Mouse (Mus musculus) forebrain, embryonic 14.5 days (tissue): ENCODE data around the gene Usp28. TPM values are rescaled to one million over a fixed set of nuclear protein-coding genes. Genes with fewer than 3 reads are reported as not detected.
A peak's percentile ranks its signal among the peaks of the same experiment; 100 is the strongest.

Source experiments
- ATAC-seq: fragments of 200-750 bp; cut with Nextera tagmentation; 2 replicates; pipeline ENCODE4 v1.8.0; 2017; ENCODE audit warnings: mild to moderate bottlenecking, moderate library complexity
- DNase-seq: peaks from one replicate; pipeline ENCODE4 v3.0.0-alpha.2; 2015; ENCODE audit warnings: low spot score
- H3K27ac ChIP-seq: fragments of 300-500 bp; sonication (generic); 2 replicates; pipeline ENCODE4 v1.5.1; 2014; ENCODE audit warnings: low read depth, mild to moderate bottlenecking, control low read depth, low read length, moderate library complexity
- H3K27me3 ChIP-seq: fragments of 300-500 bp; sonication (generic); replicated peaks from 2 replicates; pipeline ENCODE4 v1.6.1; 2014; ENCODE audit warnings: low read length, control low read depth, mixed read lengths; ENCODE audit not compliant: control insufficient read depth, insufficient read depth
- H3K36me3 ChIP-seq: fragments of 300-500 bp; sonication (generic); 2 replicates; pipeline ENCODE4 v1.6.1; 2014; ENCODE audit warnings: low read length, control low read depth; ENCODE audit not compliant: control insufficient read depth, insufficient read depth
- H3K4me1 ChIP-seq: fragments of 300-500 bp; sonication (generic); 2 replicates; pipeline ENCODE4 v1.6.1; 2014; ENCODE audit warnings: antibody characterized with exemption, low read length, control low read depth; ENCODE audit not compliant: control insufficient read depth, insufficient read depth
- H3K4me2 ChIP-seq: fragments of 300-500 bp; sonication (generic); 2 replicates; pipeline ENCODE4 v1.6.1; 2014; ENCODE audit warnings: mild to moderate bottlenecking, control low read depth, low read length
- H3K4me3 ChIP-seq: fragments of 300-500 bp; sonication (generic); 2 replicates; pipeline ENCODE4 v1.5.1; 2014; ENCODE audit warnings: low read depth, low read length, control low read depth
- H3K9ac ChIP-seq: fragments of 300-500 bp; sonication (generic); 2 replicates; pipeline ENCODE4 v1.6.1; 2014; ENCODE audit warnings: mild to moderate bottlenecking, low read length, control low read depth, moderate library complexity
- H3K9me3 ChIP-seq: fragments of 300-500 bp; sonication (generic); replicated peaks from 2 replicates; pipeline ENCODE4 v1.6.1; 2016; ENCODE audit warnings: low read length, control low read depth, mixed read lengths; ENCODE audit not compliant: control insufficient read depth
- WGBS: fragments of 180-500 bp; shearing (Covaris S2); extraction: QIAGEN DNeasy Blood & Tissue Kit; methylation state at CpG from one replicate; pipeline ENCODE4 v1.1.7; 2014; 5-methylcytosine and 5-hydroxymethylcytosine counted together
- polyA plus RNA-seq: library from polyadenylated mRNA; unstranded; fragments of >200 nt; fragmentation: Nextera tagmentation; extraction: Ambion mirVana; gene quantifications from 2 replicates; pipeline ENCODE4 v1.2.1, GENCODE M21; 2014

The Usp28 gene
- polyA plus RNA-seq, 1 experiment from 2014 or later: 19.5 TPM

GRCm38 (mm10) chr9:49051349-49051748, 66.2 kb downstream of the Usp28 start:
- H3K4me1 ChIP-seq: no peaks in the 10 kb centered on the region
- ATAC-seq: no peak
- no peak overlapping the region for H3K27ac ChIP-seq
- H3K27me3 ChIP-seq: no peaks in the 10 kb centered on the region
- no peaks in the 10 kb centered on the region for H3K9me3 ChIP-seq
- no peaks in the 10 kb centered on the region for H3K36me3 ChIP-seq
- no peak overlapping the region for H3K4me3 ChIP-seq
- peak; percentile 83 for DNase-seq
- WGBS: 12% methylated on average over 5 of the region's 5 CpGs
- H3K4me2 ChIP-seq: no peak overlapping the region
- H3K9ac ChIP-seq: no peak overlapping the region

- WGBS: 88% methylated on average over 3 of the region's 3 CpGs
- Histone ChIP-seq H3K27me3 (no peaks in the 10 kb centered on the region), H3K36me3 (peaks cover 9% of the 10 kb centered on the region), H3K4me3 (no peak overlapping the region), H3K27ac (no peak overlapping the region), H3K4me2 (no peak overlapping the region), H3K9ac (no peak overlapping the region), H3K9me3 (no peaks in the 10 kb centered on the region), H3K4me1 (0 out of 2 replicates have a peak, but pooled peaks cover 2% of the 10 kb centered on the region)
- ATAC-seq (no peak), DNase-seq (no peak)
These were observed 68.9 kb downstream of the Usp28 start for GRCm38 (mm10) chr9:49054028-49054427.

GRCm38 (mm10) chr9:49055333-49056205, 70.4 kb downstream of the Usp28 start, which contains the start of gene Zw10:
TSS of gene Zw10 (plus strand) at chr9:49055613.
- H3K36me3 ChIP-seq: peaks cover 14% of the 10 kb centered on the region
- DNase-seq (peak; percentile 99), ATAC-seq (peak; percentile 99)
- no peaks in the 10 kb centered on the region for H3K9me3 ChIP-seq
- H3K9ac ChIP-seq: peak within 1 kb of the TSS; percentile 85
- peak within 1 kb of the TSS; percentile 68 for H3K4me2 ChIP-seq
- peak within 1 kb of the TSS; percentile 84 for H3K4me3 ChIP-seq
- no peaks in the 10 kb centered on the region for H3K27me3 ChIP-seq
- 0 out of 2 replicates have a peak, but pooled peaks cover 2% of the 10 kb centered on the region for H3K4me1 ChIP-seq
- peak within 1 kb of the TSS; percentile 52; the same call in 1 of the 2 replicates for H3K27ac ChIP-seq
- under 1% methylated on average over 53 of the region's 53 CpGs for WGBS

- H3K9me3 ChIP-seq: no peaks in the 10 kb centered on the region
- H3K36me3 ChIP-seq: peaks cover 67% of the 10 kb centered on the region
- no peaks in the 10 kb centered on the region for H3K27me3 ChIP-seq
- no peak for ATAC-seq
- no peak overlapping the region for H3K27ac ChIP-seq
- H3K4me3 ChIP-seq: no peak overlapping the region
- H3K9ac ChIP-seq: no peak overlapping the region
- DNase-seq: no peak
- 98% methylated on average over 3 of the region's 3 CpGs for WGBS
- no peak overlapping the region for H3K4me2 ChIP-seq
- no peaks in the 10 kb centered on the region for H3K4me1 ChIP-seq
These were observed 91.7 kb downstream of the Usp28 start for GRCm38 (mm10) chr9:49076847-49077246.

GRCm38 (mm10) chr9:49081107-49081506, 95.9 kb downstream of the Usp28 start, which contains the start of gene Tmprss5:
TSS of gene Tmprss5 (plus strand) at chr9:49081260.
- Histone ChIP-seq H3K4me3 (no peak within 1 kb of the TSS), H3K27me3 (no peaks in the 10 kb centered on the region), H3K9me3 (no peaks in the 10 kb centered on the region), H3K27ac (no peak within 1 kb of the TSS), H3K4me2 (no peak within 1 kb of the TSS), H3K36me3 (peaks cover 36% of the 10 kb centered on the region), H3K4me1 (no peaks in the 10 kb centered on the region), H3K9ac (no peak within 1 kb of the TSS)
- ATAC-seq: no peak
- DNase-seq: no peak
- 58% methylated on average over 5 of the region's 5 CpGs for WGBS

GRCm38 (mm10) chr9:49081561-49081960, 96.4 kb downstream of the Usp28 start:
- H3K27me3 ChIP-seq: no peaks in the 10 kb centered on the region
- H3K9me3 ChIP-seq: no peaks in the 10 kb centered on the region
- H3K9ac ChIP-seq: no peak overlapping the region
- no peak overlapping the region for H3K4me2 ChIP-seq
- H3K4me3 ChIP-seq: no peak overlapping the region
- DNase-seq: peak; percentile 90
- peak; percentile 52; the same call in 1 of the 2 replicates for ATAC-seq
- peaks cover 36% of the 10 kb centered on the region for H3K36me3 ChIP-seq
- 6% methylated on average over 4 of the region's 4 CpGs for WGBS
- no peaks in the 10 kb centered on the region for H3K4me1 ChIP-seq
- H3K27ac ChIP-seq: no peak overlapping the region

- H3K4me3 ChIP-seq: no peak overlapping the region
- H3K27me3 ChIP-seq: no peaks in the 10 kb centered on the region
- H3K9ac ChIP-seq: no peak overlapping the region
- 0 out of 2 replicates have a peak, but pooled peaks cover 2% of the 10 kb centered on the region for H3K36me3 ChIP-seq
- no peak overlapping the region for H3K4me2 ChIP-seq
- peaks cover 7% of the 10 kb centered on the region; the same call in 1 of the 2 replicates for H3K4me1 ChIP-seq
- ATAC-seq (no peak), DNase-seq (peak; percentile 32)
- WGBS: 7% methylated on average over 11 of the region's 11 CpGs
- H3K9me3 ChIP-seq: no peaks in the 10 kb centered on the region
- H3K27ac ChIP-seq: no peak overlapping the region
These were observed 102.1 kb downstream of the Usp28 start for GRCm38 (mm10) chr9:49087317-49087716.
